Mouse (Mus musculus): ENCODE data around the gene Msln. TPM values are rescaled to one million over a fixed set of nuclear protein-coding genes. Genes with fewer than 3 reads are reported as not detected.
"Not testable (repeated sequence)": the region's sequence is repeated elsewhere in the genome, so short reads cannot be mapped to it uniquely, and the experiment has no call there.

The Msln gene
- polyA plus RNA-seq, 1 experiment: 3.1 TPM

GRCm38 (mm10) chr17:25748238-25748637 lies 5.9 kb downstream of the Msln start:
- WGBS: 90% methylated on average over 4 of the region's 4 CpGs
- no peak for TF ChIP-seq POLR2A (IDR thresholded peaks at IDR 0.05; ENCODE audit: low read depth, low read length)
- no peak for TF ChIP-seq CTCF (IDR thresholded peaks at IDR 0.05; ENCODE audit: extremely low read depth, insufficient read depth, insufficient read length, insufficient replicate concordance)
- H3K27ac ChIP-seq (ENCODE audit: insufficient read depth, low read length): no peak overlapping the region

DNA sequence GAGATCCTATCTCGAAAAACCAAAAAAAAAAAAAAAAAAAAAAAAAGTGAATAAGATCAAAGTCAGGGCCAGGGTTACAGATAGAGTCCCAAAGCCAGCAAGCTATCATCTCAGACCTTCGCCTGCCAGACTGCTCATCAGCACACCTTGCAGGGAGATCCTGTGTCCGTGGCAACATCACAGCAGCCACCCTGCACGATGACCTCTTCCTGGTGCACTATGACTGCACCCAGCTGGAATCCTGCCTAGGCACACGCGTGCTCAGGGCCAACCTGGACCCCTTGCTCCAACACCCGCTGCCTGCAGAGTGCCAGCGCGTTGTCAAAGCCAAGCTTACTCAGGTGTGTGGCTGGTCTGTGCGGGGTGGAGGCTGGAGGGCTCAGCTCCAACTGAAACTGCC lies 9.9 kb downstream of the Msln start:
- H3K27me3 ChIP-seq (ENCODE audit: control insufficient read depth, insufficient read depth, low read length): no peaks in the 10 kb centered on the region
- no peak for DNase-seq (ENCODE audit: low read depth in 1 of 2, low spot score in 2 of 2)
- no peak overlapping the region for H3K27ac ChIP-seq (ENCODE audit: insufficient read depth, low read length)
- no peaks in the 10 kb centered on the region for H3K4me1 ChIP-seq (ENCODE audit: control insufficient read depth, insufficient read depth, insufficient read length)
- H3K4me3 ChIP-seq (ENCODE audit: extremely low read depth, insufficient read depth, insufficient read length): no peak overlapping the region
- TF ChIP-seq POLR2A (IDR thresholded peaks at IDR 0.05; ENCODE audit: low read depth, low read length): no peak
- TF ChIP-seq CTCF (IDR thresholded peaks at IDR 0.05; ENCODE audit: extremely low read depth, insufficient read depth, insufficient read length, insufficient replicate concordance): no peak
- H3K36me3 ChIP-seq (ENCODE audit: control insufficient read depth, insufficient read depth, low read length): no peaks in the 10 kb centered on the region
- 74% methylated on average over 10 of the region's 10 CpGs for WGBS

More at GRCm38 (mm10) chr17:25748238-25748637, 5.9 kb downstream of the Msln start:
- no peaks in the 10 kb centered on the region for H3K27me3 ChIP-seq (ENCODE audit: control insufficient read depth, insufficient read depth, low read length)
- no peak overlapping the region for H3K4me3 ChIP-seq (ENCODE audit: extremely low read depth, insufficient read depth, insufficient read length)
- no peak for DNase-seq (ENCODE audit: low read depth in 1 of 2, low spot score in 2 of 2)
- H3K36me3 ChIP-seq (ENCODE audit: control insufficient read depth, insufficient read depth, low read length): no peaks in the 10 kb centered on the region
- H3K4me1 ChIP-seq (ENCODE audit: control insufficient read depth, insufficient read depth, insufficient read length): no peaks in the 10 kb centered on the region

DNA sequence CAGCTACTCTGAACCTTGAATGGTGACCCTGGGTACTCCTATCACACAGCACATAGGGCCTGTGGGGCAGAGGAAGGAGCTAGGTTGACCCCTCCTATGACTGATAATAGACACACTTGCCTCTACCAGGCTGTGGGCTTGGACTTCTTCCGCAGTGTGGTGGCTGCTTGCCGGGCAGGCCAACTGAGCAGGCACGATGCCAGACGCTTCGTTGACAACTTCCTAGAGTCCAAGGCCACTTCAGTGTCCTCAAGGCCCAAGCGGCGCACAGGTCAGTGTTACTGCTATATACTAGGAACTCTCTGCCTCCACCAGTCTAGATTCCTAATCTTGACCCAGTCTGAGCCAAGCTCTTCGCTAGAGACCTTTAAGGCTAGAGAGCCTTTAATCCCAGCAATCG lies 10.3 kb downstream of the Msln start:
- no peak overlapping the region for H3K4me3 ChIP-seq (ENCODE audit: extremely low read depth, insufficient read depth, insufficient read length)
- TF ChIP-seq POLR2A (IDR thresholded peaks at IDR 0.05; ENCODE audit: low read depth, low read length): no peak
- no peak for TF ChIP-seq CTCF (IDR thresholded peaks at IDR 0.05; ENCODE audit: extremely low read depth, insufficient read depth, insufficient read length, insufficient replicate concordance)
- H3K27me3 ChIP-seq (ENCODE audit: control insufficient read depth, insufficient read depth, low read length): no peaks in the 10 kb centered on the region
- H3K36me3 ChIP-seq (ENCODE audit: control insufficient read depth, insufficient read depth, low read length): no peaks in the 10 kb centered on the region
- H3K27ac ChIP-seq (ENCODE audit: insufficient read depth, low read length): no peak overlapping the region
- H3K4me1 ChIP-seq (ENCODE audit: control insufficient read depth, insufficient read depth, insufficient read length): no peaks in the 10 kb centered on the region
- 87% methylated on average over 9 of the region's 9 CpGs for WGBS
- no peak for DNase-seq (ENCODE audit: low read depth in 1 of 2, low spot score in 2 of 2)

DNA sequence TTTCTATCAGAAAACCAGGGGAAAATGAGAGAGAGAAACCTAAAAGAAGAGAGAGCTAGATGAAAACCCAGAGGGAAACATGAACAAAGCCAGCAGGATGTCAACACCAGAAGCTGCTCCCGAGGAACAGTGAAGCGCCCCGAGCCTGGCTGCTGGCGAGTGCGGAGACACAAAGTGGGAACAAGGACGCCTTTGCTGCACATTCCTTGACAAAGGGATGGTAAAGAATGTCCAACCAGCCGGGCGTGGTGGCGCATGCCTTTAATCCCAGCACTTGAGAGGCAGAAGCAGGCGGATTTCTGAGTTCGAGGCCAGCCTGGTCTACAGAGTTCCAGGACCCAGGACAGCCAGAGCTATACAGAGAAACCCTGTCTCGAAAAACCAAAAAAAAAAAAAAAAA lies 12.7 kb downstream of the Msln start:
- not testable (repeated sequence) for H3K4me1 ChIP-seq (ENCODE audit: control insufficient read depth, insufficient read depth, insufficient read length); DNase-seq (ENCODE audit: low read depth in 1 of 2, low spot score in 2 of 2); H3K4me3 ChIP-seq (ENCODE audit: extremely low read depth, insufficient read depth, insufficient read length); H3K27ac ChIP-seq (ENCODE audit: insufficient read depth, low read length); H3K36me3 ChIP-seq (ENCODE audit: control insufficient read depth, insufficient read depth, low read length); H3K27me3 ChIP-seq (ENCODE audit: control insufficient read depth, insufficient read depth, low read length)
- 78% methylated on average over 12 of the region's 12 CpGs for WGBS

DNA sequence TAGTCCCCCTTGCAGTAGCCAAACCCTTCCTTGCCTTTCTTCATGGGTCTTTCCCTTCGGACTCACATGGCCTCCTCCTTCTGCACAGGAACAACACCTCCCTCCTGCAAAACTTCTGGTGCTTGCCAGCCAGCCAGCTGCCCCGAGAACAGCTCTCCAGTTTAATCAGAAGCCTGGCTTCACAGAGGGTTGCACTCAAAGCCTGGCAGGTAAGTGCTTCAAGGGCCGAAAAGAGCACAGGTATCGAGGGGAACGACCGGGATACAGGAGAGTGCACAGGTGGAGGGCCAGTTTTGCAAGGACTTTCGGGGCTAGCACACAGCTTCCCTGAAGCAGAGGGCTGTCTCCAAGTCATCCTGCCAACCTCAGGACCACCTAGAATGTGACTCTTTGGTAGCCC lies 15.3 kb downstream of the Msln start:
- TF ChIP-seq CTCF (IDR thresholded peaks at IDR 0.05; ENCODE audit: extremely low read depth, insufficient read depth, insufficient read length, insufficient replicate concordance) (no peak), POLR2A (IDR thresholded peaks at IDR 0.05; ENCODE audit: low read depth, low read length) (no peak)
- no peak overlapping the region for H3K27ac ChIP-seq (ENCODE audit: insufficient read depth, low read length)
- no peaks in the 10 kb centered on the region for H3K27me3 ChIP-seq (ENCODE audit: control insufficient read depth, insufficient read depth, low read length)
- H3K4me1 ChIP-seq (ENCODE audit: control insufficient read depth, insufficient read depth, insufficient read length): no peaks in the 10 kb centered on the region
- no peaks in the 10 kb centered on the region for H3K36me3 ChIP-seq (ENCODE audit: control insufficient read depth, insufficient read depth, low read length)
- no peak overlapping the region for H3K4me3 ChIP-seq (ENCODE audit: extremely low read depth, insufficient read depth, insufficient read length)
- no peak for DNase-seq (ENCODE audit: low read depth in 1 of 2, low spot score in 2 of 2)
- 85% methylated on average over 7 of the region's 7 CpGs for WGBS

- Histone ChIP-seq H3K4me3 (ENCODE audit: extremely low read depth, insufficient read depth, insufficient read length) (no peak within 1 kb of the TSS), H3K36me3 (ENCODE audit: control insufficient read depth, insufficient read depth, low read length) (no peaks in the 10 kb centered on the region), H3K27me3 (ENCODE audit: control insufficient read depth, insufficient read depth, low read length) (no peaks in the 10 kb centered on the region), H3K4me1 (ENCODE audit: control insufficient read depth, insufficient read depth, insufficient read length) (no peaks in the 10 kb centered on the region), H3K27ac (ENCODE audit: insufficient read depth, low read length) (no peak within 1 kb of the TSS)
- TF ChIP-seq POLR2A (IDR thresholded peaks at IDR 0.05; ENCODE audit: low read depth, low read length) (no peak), CTCF (IDR thresholded peaks at IDR 0.05; ENCODE audit: extremely low read depth, insufficient read depth, insufficient read length, insufficient replicate concordance) (no peak)
- WGBS: 76% methylated on average over 3 of the region's 3 CpGs
- DNase-seq (ENCODE audit: low read depth in 1 of 2, low spot score in 2 of 2): no peak
Observed at GRCm38 (mm10) chr17:25735745-25736144, 18.4 kb downstream of the Msln start, which contains the start of gene Mslnl. TSS of gene Mslnl (plus strand) at chr17:25736042.

DNA sequence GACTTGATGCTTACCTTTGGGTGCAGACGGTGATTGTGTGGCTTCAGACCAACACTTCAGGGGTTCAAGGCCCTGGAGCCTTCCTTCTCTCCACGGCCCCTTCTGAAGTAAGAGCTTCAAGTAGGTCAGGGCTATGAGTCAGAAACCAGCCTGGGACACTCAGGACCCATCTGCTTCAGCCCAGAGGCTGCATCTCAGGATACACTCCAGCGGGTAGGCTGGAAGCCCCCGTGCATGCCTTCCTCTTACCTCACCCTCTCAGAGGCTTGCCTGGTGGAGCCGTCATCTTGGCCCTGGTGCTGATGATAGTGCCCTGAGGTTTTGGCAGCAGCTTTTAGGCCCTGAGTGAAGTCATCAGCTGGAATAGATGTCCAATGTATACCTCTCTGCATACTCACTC lies 18.9 kb downstream of the Msln start:
- H3K4me1 ChIP-seq (ENCODE audit: control insufficient read depth, insufficient read depth, insufficient read length): no peaks in the 10 kb centered on the region
- DNase-seq (ENCODE audit: low read depth in 1 of 2, low spot score in 2 of 2): no peak
- no peak for TF ChIP-seq POLR2A (IDR thresholded peaks at IDR 0.05; ENCODE audit: low read depth, low read length)
- no peak for TF ChIP-seq CTCF (IDR thresholded peaks at IDR 0.05; ENCODE audit: extremely low read depth, insufficient read depth, insufficient read length, insufficient replicate concordance)
- H3K27me3 ChIP-seq (ENCODE audit: control insufficient read depth, insufficient read depth, low read length): no peaks in the 10 kb centered on the region
- WGBS: 90% methylated on average over 5 of the region's 5 CpGs
- no peaks in the 10 kb centered on the region for H3K36me3 ChIP-seq (ENCODE audit: control insufficient read depth, insufficient read depth, low read length)
- H3K27ac ChIP-seq (ENCODE audit: insufficient read depth, low read length): no peak overlapping the region
- H3K4me3 ChIP-seq (ENCODE audit: extremely low read depth, insufficient read depth, insufficient read length): no peak overlapping the region
